Mouse (Mus musculus): ENCODE data around the gene Pus3. TPM values are rescaled to one million over a fixed set of nuclear protein-coding genes. Genes with fewer than 3 reads are reported as not detected.
A peak's percentile ranks its signal among the peaks of the same experiment; 100 is the strongest.
"Not testable (repeated sequence)": the region's sequence is repeated elsewhere in the genome, so short reads cannot be mapped to it uniquely, and the experiment has no call there.

Pus3 gene
- polyA plus RNA-seq, 1 experiment from 2014 or later = 9.3 TPM

DNA sequence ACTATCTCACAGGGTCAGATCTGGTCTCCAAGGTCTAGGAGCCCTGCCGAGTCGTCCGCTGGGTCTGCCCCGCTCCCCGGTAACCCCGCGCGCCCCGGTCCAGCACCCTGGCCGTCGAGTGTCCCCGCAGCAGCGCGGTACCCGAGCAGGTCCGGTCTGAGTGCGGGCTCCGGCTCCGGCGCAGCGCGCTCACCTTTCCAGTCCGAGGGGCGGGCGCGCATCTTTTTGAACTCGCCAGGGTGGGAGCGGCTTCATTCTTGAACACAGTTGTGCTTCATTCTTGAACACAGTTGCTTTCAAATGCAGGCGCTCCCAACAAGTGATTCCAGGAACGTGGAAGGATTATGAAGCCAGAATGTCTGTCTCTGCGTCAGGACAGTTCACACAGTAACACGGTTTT is 16.0 kb downstream of the Pus3 start:
- Histone ChIP-seq H3K36me3 (no peaks in the 10 kb centered on the region), H3K4me3 (replicated peaks) (no peak overlapping the region; the same call in 1 of the 2 replicates), H3K27me3 (peaks cover 38% of the 10 kb centered on the region), H3K4me2 (peak overlapping the region; percentile 28), H3K9ac (no peak overlapping the region), H3K27ac (no peak overlapping the region), H3K4me1 (replicated peaks) (peaks cover 12% of the 10 kb centered on the region), H3K9me3 (replicated peaks) (no peaks in the 10 kb centered on the region)
- DNase-seq (no peak), ATAC-seq (ENCODE audit: low read depth) (no peak)
- 9% methylated on average over 32 of the region's 32 CpGs for WGBS (ENCODE audit: insufficient replicate concordance)

DNA sequence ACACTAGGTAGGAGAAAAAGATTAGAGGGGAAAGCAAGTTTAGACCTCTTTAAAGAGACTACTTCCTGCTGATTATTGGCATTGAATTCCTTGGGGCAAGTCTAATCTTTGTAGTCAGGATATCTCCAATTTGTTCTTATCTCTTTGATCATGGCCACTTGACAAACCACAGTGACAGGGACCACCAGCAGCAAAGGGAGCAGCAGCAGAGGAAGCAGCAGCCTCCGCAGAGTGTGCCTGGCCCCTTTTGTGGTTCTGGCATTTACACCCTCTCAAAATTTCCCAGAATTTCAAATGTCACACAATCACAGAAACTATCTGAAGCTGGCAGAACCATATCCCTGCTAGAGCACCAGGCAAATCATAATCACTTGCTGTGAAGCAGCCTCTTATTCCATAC is 29.3 kb downstream of the Pus3 start:
- Histone ChIP-seq H3K36me3 (no peaks in the 10 kb centered on the region), H3K9ac (no peak overlapping the region), H3K4me1 (replicated peaks) (no peaks in the 10 kb centered on the region), H3K4me3 (replicated peaks) (no peak overlapping the region), H3K9me3 (replicated peaks) (no peaks in the 10 kb centered on the region), H3K4me2 (no peak overlapping the region), H3K27me3 (no peaks in the 10 kb centered on the region), H3K27ac (no peak overlapping the region)
- no peak for ATAC-seq (ENCODE audit: low read depth)
- 7% methylated on average over 1 of the region's 1 CpGs for WGBS (ENCODE audit: insufficient replicate concordance)
- DNase-seq = no peak

DNA sequence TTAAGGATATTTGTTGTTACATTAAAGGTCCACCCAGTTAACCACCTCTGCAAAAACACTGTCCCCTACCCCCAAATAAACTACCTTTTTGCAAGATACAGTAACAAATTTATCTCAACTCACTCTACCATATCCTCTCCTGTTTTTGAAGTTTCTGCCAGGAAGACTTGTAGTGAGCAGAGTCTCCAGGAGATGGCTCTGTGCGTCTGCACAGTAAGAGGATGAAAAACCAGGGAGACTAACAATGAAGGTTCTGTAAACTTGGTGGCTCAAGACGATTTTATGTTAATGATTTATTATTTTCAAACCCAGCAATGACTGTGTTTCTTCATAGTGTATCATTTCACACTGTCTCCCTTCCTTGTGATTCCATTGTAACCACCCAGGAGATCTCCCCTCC is 34.5 kb downstream of the Pus3 start:
- Histone ChIP-seq H3K36me3 (no peaks in the 10 kb centered on the region), H3K27ac (no peak overlapping the region), H3K9me3 (replicated peaks) (no peaks in the 10 kb centered on the region), H3K27me3 (no peaks in the 10 kb centered on the region), H3K4me2 (no peak overlapping the region), H3K4me1 (replicated peaks) (no peaks in the 10 kb centered on the region), H3K9ac (no peak overlapping the region), H3K4me3 (replicated peaks) (no peak overlapping the region)
- DNase-seq (no peak), ATAC-seq (ENCODE audit: low read depth) (no peak)
- 15% methylated on average over 2 of the region's 2 CpGs for WGBS (ENCODE audit: insufficient replicate concordance)

DNA sequence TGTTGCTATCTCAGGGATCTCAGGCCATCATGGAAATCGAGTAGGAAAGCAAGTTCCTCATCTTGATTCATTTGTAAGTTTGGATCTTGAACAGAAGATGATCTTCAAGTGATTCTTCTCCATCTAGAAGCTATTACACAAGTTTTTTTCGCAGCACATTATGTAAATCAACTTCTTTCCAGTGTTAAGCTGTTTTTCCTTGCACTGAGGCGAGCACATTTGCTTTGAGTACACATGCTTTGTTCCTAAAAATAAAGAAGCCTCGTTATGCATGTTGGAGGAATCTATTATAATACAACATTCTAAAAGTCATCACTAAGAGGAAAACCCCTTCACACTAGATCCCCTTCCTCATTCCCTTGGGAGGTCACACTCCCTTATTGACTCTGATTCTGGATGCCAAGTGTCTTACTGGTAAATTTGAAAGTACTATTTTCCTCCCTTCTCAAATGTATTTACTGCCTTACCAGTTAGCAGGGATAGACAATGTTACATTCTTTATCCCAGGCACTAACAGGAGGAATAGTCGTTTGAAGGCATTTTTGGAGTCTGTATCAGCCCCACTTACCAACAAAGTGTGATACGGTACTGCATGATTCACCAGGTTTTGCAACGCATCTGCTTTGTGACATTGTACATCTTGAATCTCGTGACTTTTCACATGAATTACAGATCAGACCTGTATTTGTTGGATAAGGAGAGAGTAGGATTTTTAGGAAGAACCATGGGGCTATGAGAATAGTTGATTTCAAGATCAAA is 49.4 kb downstream of the Pus3 start:
- no peak for ATAC-seq (ENCODE audit: low read depth)
- Histone ChIP-seq H3K4me2 (no peak overlapping the region), H3K27ac (no peak overlapping the region), H3K9me3 (replicated peaks) (no peaks in the 10 kb centered on the region), H3K9ac (no peak overlapping the region), H3K27me3 (no peaks in the 10 kb centered on the region), H3K4me3 (replicated peaks) (no peak overlapping the region), H3K36me3 (no peaks in the 10 kb centered on the region), H3K4me1 (replicated peaks) (no peaks in the 10 kb centered on the region)
- DNase-seq = no peak
- 50% methylated on average over 8 of the region's 8 CpGs for WGBS (ENCODE audit: insufficient replicate concordance)

DNA sequence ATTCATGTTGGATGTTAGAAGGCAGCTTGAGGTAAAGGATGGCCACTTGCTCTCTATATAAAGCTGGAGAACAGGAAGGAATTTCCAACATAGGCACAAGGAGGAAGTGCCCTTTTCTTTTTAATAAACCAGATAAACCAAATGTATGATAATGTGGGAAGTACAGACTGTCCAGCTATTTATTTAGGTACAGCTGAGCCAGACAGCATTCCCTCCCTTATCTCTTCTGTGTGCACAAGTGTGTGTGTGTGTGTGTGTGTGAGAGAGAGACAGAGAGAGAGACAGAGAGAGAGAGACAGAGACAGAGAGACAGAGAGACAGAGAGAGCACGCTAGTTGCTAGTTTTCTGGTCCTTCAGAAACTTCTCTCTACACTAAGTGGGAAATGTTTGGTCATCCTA is 53.4 kb downstream of the Pus3 start, which contains the start of gene Pate4:
Gene Pate4 (minus strand): TSS at position 101 of the 400 bp plus-strand sequence.
- H3K27ac ChIP-seq = no peak within 1 kb of the TSS
- H3K9me3 ChIP-seq (replicated peaks) = no peaks in the 10 kb centered on the region
- 48% methylated on average over 1 of the region's 1 CpGs for WGBS (ENCODE audit: insufficient replicate concordance)

DNA sequence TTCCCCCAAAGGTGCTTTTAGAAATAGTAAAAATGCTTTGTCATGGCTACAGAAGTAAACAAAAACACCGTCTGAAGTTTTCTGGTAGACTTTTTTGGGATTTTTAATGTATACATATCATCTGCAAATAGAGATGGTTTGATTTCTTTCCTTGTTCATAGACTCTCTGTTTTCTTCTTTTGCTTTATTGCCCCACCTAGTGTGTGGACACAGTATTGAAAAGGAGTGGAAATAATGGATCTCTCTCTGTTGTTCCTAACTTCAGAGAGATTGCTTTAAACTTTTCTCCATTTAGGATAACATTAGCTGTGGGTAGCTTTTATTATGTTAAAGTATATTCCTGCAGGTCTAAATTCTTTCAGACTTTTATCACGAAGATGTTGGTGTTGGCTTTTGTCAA is 55.6 kb downstream of the Pus3 start:
- no peaks in the 10 kb centered on the region for H3K4me1 ChIP-seq (replicated peaks)
- WGBS (ENCODE audit: insufficient replicate concordance) = 18% methylated on average over 2 of the region's 2 CpGs
- H3K4me3 ChIP-seq (replicated peaks) = no peak overlapping the region
- DNase-seq = no peak
- H3K9ac ChIP-seq = no peak overlapping the region
- no peaks in the 10 kb centered on the region for H3K27me3 ChIP-seq
- H3K4me2 ChIP-seq = no peak overlapping the region
- no peak for ATAC-seq (ENCODE audit: low read depth)
- H3K27ac ChIP-seq = no peak overlapping the region
- H3K9me3 ChIP-seq (replicated peaks) = no peaks in the 10 kb centered on the region
- H3K36me3 ChIP-seq = no peaks in the 10 kb centered on the region

More for the DNA sequence above, 53.4 kb downstream of the Pus3 start, which contains the start of gene Pate4:
- Histone ChIP-seq H3K4me1 (replicated peaks) (no peaks in the 10 kb centered on the region), H3K9ac (no peak within 1 kb of the TSS), H3K4me2 (no peak within 1 kb of the TSS), H3K4me3 (replicated peaks) (no peak within 1 kb of the TSS), H3K36me3 (no peaks in the 10 kb centered on the region), H3K27me3 (no peaks in the 10 kb centered on the region)
- ATAC-seq (ENCODE audit: low read depth) = no peak
- no peak for DNase-seq

DNA sequence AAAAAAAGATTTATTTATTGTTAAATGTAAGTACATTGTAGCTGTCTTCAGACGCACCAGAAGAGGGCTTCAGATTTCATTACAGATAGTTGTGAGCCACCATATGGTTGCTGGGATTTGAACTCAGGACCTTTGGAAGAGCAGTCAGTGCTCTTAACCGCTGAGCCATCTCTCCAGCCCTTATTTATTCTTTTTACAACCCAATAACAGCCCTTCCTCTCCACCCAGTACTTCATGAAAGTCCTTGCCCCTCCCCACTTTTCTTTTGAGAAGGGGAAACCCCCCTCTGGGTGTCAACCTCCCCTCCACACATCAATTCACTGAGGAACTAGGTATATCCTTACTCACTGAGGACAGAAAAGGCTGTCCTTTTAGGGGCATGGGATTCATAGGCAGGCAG is 58.4 kb downstream of the Pus3 start:
- not testable (repeated sequence) for H3K4me1 ChIP-seq (replicated peaks); ATAC-seq (ENCODE audit: low read depth); DNase-seq; H3K9ac ChIP-seq; H3K27ac ChIP-seq; H3K4me2 ChIP-seq; H3K36me3 ChIP-seq; H3K27me3 ChIP-seq; H3K4me3 ChIP-seq (replicated peaks); H3K9me3 ChIP-seq (replicated peaks)
- WGBS (ENCODE audit: insufficient replicate concordance) = 42% methylated on average over 2 of the region's 2 CpGs

Other genes starting within 250 kb of the Pus3 start
- 0.36 and 0.53 TPM in 2 replicates for gene Cdon, start 137.5 kb upstream of the Pus3 start, polyA plus RNA-seq (2015; fragmentation: Nextera tagmentation; extraction: Ambion mirVana)
- not detected in 2 replicates for gene Gm1113, start 40.3 kb upstream of the Pus3 start, polyA plus RNA-seq (2015; fragmentation: Nextera tagmentation; extraction: Ambion mirVana)
- gene Ddx25, start 67 bp upstream of the Pus3 start, polyA plus RNA-seq (2015; fragmentation: Nextera tagmentation; extraction: Ambion mirVana) = 0.39 and 0.42 TPM in 2 replicates
- gene Pate2, start 11.7 kb downstream of the Pus3 start, polyA plus RNA-seq (2015; fragmentation: Nextera tagmentation; extraction: Ambion mirVana) = 0.25 and 0.36 TPM in 2 replicates
- 9.8 and 11.9 TPM in 2 replicates for gene Hyls1, start 11.8 kb downstream of the Pus3 start, polyA plus RNA-seq (2015; fragmentation: Nextera tagmentation; extraction: Ambion mirVana)
- gene Pate4, start 53.3 kb downstream of the Pus3 start, polyA plus RNA-seq (2015; fragmentation: Nextera tagmentation; extraction: Ambion mirVana) = not detected in 2 replicates
- gene Pate3, start 89.6 kb downstream of the Pus3 start, polyA plus RNA-seq (2015; fragmentation: Nextera tagmentation; extraction: Ambion mirVana) = not detected in 2 replicates
- gene Pate1, start 128.8 kb downstream of the Pus3 start, polyA plus RNA-seq (2015; fragmentation: Nextera tagmentation; extraction: Ambion mirVana) = not detected in 2 replicates
- not detected in 2 replicates for gene Gm17677, start 182.5 kb downstream of the Pus3 start, polyA plus RNA-seq (2015; fragmentation: Nextera tagmentation; extraction: Ambion mirVana)
- gene Gm17727, start 219.5 kb downstream of the Pus3 start, polyA plus RNA-seq (2015; fragmentation: Nextera tagmentation; extraction: Ambion mirVana) = not detected in 2 replicates
- gene Gm27235, start 231.5 kb downstream of the Pus3 start, polyA plus RNA-seq (2015; fragmentation: Nextera tagmentation; extraction: Ambion mirVana) = not detected in 2 replicates
- gene D730048I06Rik, start 231.5 kb downstream of the Pus3 start, polyA plus RNA-seq (2015; fragmentation: Nextera tagmentation; extraction: Ambion mirVana) = not detected in 2 replicates

Data from liver, embryonic 13.5 days (tissue).